Mouse (Mus musculus) ES-Bruce4 (cell line): ENCODE results near the gene G3bp1.

Source experiments
- CTCF ChIP-seq: IDR thresholded peaks from one replicate; pipeline ENCODE4 v1.8.1; 2011; ENCODE audit warnings: low read depth, low read length
- POLR2A ChIP-seq: IDR thresholded peaks from one replicate; pipeline ENCODE4 v1.8.1; 2011; ENCODE audit warnings: low read length; ENCODE audit not compliant: insufficient read depth

DNA sequence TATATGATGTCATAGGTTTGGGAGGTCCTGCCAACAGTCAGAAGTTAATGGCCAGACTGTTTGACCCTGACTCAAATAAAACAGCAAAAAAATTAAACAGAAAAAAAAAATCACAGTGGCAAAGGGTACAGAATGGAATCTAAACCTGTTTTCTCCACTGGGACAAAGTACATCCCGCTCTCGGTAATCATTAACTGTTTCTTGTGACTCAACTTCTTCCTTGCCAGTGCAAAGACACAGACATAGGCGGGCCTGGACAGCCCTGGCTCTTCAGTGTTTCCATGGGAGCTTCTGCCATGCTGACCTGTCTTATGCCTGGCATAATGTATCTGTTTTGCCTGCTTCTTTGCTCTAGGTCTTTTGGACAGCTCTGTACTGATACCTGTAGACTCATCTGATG, 4.3 kb upstream of the G3bp1 start:
- TF ChIP-seq CTCF (no peak), POLR2A (no peak)
